Mouse (Mus musculus) adrenal gland, postnatal 36 days (tissue): ENCODE measurements around the gene Hpse2. TPM values are rescaled to one million over a fixed set of nuclear protein-coding genes. Genes with fewer than 3 reads are reported as not detected.
"Not testable (repeated sequence)": the region's sequence is repeated elsewhere in the genome, so short reads cannot be mapped to it uniquely, and the experiment has no call there.

Source experiments
- DNase-seq, 2 experiments: peaks; one replicate each; pipeline ENCODE4 v3.0.0; 2021; ENCODE audit warnings: mixed read lengths in 1 of 2
- total RNA-seq, 2 experiments: library from RNA; stranded (reverse); gene quantifications; 2 replicates each; pipeline ENCODE4 v1.2.3; 2021

The Hpse2 gene
- total RNA-seq, 2 experiments from 2014 or later = not detected

- DNase-seq = no peak
Observed at GRCm38 (mm10) chr19:42850444-42850843, 537.7 kb downstream of the Hpse2 start.

GRCm38 (mm10) chr19:42839621-42840294 lies 548.4 kb downstream of the Hpse2 start:
- no peak for DNase-seq

GRCm38 (mm10) chr19:42839118-42839517 lies 549.0 kb downstream of the Hpse2 start:
- DNase-seq = no peak

- no peak for DNase-seq
Observed at GRCm38 (mm10) chr19:42838271-42838670, 549.9 kb downstream of the Hpse2 start.

- DNase-seq = no peak
Observed at GRCm38 (mm10) chr19:42837591-42837990, 550.6 kb downstream of the Hpse2 start.

- no peak for DNase-seq
Observed at GRCm38 (mm10) chr19:42833126-42833525, 555.0 kb downstream of the Hpse2 start.

- no peak for DNase-seq
Observed at GRCm38 (mm10) chr19:42832251-42832650, 555.9 kb downstream of the Hpse2 start.

GRCm38 (mm10) chr19:42829196-42829595 lies 559.0 kb downstream of the Hpse2 start:
- DNase-seq = no peak

- no peak for DNase-seq
Observed at GRCm38 (mm10) chr19:42827843-42828242, 560.3 kb downstream of the Hpse2 start.

GRCm38 (mm10) chr19:42820109-42820508 lies 568.0 kb downstream of the Hpse2 start:
- no peak for DNase-seq

GRCm38 (mm10) chr19:42817761-42818160 lies 570.4 kb downstream of the Hpse2 start:
- no peak for DNase-seq

- DNase-seq = no peak
Observed at GRCm38 (mm10) chr19:42816261-42816660, 571.9 kb downstream of the Hpse2 start.

- no peak for DNase-seq
Observed at GRCm38 (mm10) chr19:42810140-42810539, 578.0 kb downstream of the Hpse2 start.

- DNase-seq = no peak
Observed at GRCm38 (mm10) chr19:42809491-42809890, 578.7 kb downstream of the Hpse2 start.

- no peak for DNase-seq
Observed at GRCm38 (mm10) chr19:42797866-42798265, 590.3 kb downstream of the Hpse2 start.

GRCm38 (mm10) chr19:42795801-42796200 lies 592.4 kb downstream of the Hpse2 start:
- DNase-seq = no peak

- peak; percentile 89 for DNase-seq
Observed at GRCm38 (mm10) chr19:42794914-42795613, 593.1 kb downstream of the Hpse2 start.

GRCm38 (mm10) chr19:42788311-42788710 lies 599.8 kb downstream of the Hpse2 start:
- DNase-seq = no peak

- no peak for DNase-seq
Observed at GRCm38 (mm10) chr19:42785562-42786220, 602.5 kb downstream of the Hpse2 start.

- DNase-seq = no peak
Observed at GRCm38 (mm10) chr19:42785129-42785528, 603.0 kb downstream of the Hpse2 start.

- DNase-seq = not testable (repeated sequence)
Observed at GRCm38 (mm10) chr19:42780156-42780538, 608.0 kb downstream of the Hpse2 start.

GRCm38 (mm10) chr19:42779531-42780155 lies 608.5 kb downstream of the Hpse2 start, which contains the start of gene Hps1:
Gene Hps1, minus strand, starts transcription at chr19:42779978.
- peak; percentile 91 to 94 for DNase-seq

- DNase-seq = peak; percentile 52 to 74
Observed at GRCm38 (mm10) chr19:42777801-42778200, 610.4 kb downstream of the Hpse2 start.
